Mouse (Mus musculus) kidney, adult 9 months (tissue): Measurements from ENCODE around the gene Sfxn2.

Experiments used
- DNase-seq: peaks from one replicate; pipeline ENCODE4 v3.0.0; 2022

Gene Sfxn2

DNA sequence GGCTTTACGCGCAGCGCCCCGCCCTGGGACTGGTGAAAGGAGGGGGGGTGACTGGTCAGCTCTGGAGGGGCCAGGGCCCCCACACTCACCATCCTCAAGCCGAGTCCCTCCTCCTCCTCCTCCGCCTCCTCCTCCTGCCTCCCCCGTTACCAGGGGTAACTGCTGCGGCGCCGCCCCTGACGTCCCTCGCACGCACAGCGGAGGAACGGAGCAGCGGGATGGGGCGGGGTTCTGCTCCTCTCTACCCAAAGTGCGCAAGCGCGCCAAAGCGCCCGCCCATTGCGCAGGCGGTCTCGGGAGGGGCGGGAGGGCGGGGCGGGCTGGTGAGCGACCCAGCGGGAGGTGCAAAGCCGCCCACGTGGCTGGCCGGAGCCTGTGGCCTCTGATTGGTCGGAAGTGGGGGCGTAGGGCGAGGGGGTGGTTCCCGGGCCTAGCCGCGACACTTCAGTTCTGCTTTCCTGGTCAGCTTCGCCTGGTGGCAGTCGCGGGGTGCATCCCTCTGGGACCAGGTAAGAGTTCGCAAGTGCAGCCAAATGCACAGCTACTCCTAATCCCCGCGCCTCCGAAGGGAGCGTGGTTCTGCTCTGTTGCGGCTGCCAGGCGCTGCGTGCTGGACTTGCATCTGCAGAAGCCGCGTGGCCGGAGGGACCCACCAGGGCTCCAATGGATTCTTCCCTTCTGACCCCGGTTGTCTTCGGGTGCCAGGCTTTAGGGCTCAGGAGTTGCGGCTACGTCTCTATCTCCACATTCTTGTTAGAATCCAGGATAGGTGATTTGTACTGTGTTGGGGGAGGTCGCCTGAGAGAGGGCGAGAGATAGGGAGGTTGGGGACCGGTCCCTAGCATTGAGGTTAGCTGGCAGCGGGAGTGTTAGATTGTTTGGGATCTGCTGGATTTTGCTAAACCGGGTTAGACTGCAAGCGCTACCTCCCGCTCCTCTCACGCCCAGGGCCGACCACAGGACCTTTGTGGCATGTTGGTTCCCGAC, at the start of gene Sfxn2, which contains the start of gene Arl3:
TSS of gene Sfxn2 (plus strand) at position 415 of the 987 bp plus-strand sequence.
TSS of gene Arl3 (minus strand) at position 248 of the 987 bp plus-strand sequence.
- peak; percentile 97 for DNase-seq

DNA sequence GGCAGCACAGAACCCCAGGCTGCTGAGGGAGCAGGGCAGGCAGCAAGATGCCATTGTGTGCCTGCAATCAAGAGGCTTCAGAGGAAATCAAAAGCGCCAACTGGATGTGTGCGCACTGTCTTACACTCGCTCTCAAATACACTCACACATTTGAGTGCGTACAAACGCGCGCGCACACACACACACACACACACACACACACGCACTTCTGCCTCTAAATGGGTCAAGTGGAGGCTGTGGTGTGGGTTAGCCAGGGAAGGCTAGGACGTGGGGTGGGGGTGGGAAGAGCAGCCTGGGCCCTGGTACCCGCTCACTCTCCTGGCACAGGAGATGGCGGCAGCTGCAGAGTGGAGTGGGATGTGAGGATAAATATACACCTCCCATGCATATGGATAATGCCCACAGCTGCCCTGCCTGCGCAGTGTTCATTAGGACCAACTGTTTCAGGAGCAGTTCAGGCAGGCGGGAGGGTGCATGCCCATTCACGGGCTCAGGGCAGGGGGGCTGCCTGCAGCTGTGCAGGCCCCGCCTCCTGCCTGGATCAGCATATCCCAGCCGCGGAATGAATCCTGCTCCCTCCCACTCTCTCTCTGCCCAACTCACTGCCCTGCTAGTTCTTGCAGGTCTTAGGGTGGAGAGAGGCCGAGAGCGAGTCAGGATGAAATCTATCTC, 49.5 kb upstream of the Sfxn2 start:
- DNase-seq = no peak

DNA sequence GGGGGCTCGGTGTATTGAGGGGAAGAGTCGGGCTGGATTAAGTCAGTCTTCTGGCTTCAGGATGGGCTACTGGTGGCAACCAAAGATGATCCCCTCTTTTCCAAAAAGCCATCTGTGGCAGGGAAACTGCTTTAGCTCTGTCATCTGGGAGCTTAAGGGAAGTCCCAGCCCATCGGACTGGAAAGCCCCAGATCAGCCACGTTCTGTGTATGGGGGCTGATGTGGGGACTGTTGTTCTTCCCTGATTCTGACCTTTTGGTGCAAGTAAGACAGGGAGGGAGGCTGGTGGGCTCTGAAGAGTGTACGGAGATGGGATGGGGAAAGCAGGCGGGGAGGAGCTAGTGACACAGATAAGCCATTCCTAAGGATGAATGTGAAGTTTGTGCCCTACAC, 49.0 kb upstream of the Sfxn2 start:
- DNase-seq = no peak

- DNase-seq = peak; percentile 91
These were observed 48.4 kb upstream of the Sfxn2 start for GRCm38 (mm10) chr19:46524601-46525321.

DNA sequence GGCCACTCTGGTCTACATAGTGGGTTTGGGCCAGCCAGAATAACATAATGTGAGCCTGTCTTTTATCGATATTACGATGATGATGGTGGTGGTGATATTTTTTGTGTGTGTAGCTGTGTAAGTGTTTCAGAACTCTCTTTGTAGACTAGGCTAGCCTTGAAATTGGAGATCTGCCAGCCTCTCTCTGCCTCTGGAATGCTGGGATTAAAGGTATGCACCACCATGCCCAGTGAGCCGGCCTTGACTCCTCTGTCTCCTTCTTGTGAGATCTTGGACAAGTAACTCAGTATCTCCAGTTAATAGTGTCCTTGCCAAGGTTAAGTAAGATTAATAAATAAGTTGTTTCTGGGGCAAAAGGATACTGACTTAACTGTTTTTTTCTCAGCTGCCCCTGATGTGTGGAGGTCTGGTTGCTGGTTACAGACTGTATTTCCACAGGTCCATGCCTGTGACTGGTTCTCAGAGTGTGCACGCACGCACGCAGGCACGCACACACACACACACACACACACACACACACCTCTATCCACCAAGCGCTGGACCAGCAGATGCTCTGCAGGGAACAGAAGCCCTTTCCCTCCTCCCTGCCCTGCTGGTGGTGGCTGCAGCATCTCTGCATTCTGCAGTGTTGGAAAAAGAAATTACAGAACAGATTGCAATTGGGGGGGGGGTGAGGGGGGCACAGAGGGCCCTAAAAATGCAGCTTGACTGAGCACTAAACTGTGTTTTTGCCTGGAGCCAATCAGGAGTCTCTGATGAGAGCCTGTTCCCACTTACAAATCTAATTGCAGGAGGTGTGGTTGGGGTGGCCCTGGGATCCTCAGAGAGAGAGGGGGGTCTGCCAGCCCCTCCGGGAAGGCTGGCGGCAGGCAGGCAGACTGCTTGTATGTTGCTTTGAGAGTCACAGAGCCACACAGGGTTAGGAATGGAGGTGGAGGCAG, 47.2 kb upstream of the Sfxn2 start:
- DNase-seq = no peak

DNA sequence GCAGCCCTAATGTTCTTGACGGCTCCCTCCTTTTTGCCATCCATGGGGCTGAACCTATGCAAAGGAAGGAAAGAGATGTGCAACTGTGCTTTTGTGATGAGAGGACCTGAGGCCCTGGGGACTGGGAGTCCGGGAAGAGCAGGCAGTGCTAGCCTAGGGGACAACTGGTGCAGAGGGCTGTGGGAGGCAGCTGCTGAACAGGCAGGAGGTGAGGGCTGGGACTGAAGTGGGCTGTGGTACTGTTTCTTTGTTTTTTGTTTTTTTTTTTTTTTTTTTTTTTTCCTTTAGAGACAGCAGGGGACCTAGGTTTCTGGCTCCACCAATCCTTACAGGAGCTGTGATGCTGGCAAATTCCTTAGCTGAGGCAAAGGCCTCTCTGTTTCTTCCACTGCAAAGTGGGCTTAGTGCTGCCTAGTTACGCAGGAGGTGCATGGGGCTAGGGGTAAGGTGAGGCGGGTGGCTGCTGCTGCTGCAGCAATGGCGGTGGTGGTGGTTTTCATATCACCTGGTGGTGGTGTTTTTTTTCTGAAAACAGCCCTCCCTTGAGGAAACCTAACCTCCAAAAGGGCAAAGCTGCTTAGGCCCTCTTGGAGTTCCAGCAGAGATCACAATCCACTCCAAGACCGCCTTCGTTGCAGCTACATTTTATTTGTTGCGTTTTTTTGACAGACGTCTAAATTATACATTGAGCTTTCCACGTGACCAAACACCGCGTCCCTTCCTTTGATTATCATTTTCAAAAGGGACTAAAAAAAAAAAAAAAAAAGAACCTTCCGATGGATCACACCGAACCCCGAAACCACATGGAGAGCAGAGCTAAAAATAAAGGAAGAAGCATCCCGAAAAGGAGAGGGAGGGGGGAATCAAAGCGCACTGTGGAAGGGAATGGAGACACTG, 45.3 kb upstream of the Sfxn2 start:
- no peak for DNase-seq

DNA sequence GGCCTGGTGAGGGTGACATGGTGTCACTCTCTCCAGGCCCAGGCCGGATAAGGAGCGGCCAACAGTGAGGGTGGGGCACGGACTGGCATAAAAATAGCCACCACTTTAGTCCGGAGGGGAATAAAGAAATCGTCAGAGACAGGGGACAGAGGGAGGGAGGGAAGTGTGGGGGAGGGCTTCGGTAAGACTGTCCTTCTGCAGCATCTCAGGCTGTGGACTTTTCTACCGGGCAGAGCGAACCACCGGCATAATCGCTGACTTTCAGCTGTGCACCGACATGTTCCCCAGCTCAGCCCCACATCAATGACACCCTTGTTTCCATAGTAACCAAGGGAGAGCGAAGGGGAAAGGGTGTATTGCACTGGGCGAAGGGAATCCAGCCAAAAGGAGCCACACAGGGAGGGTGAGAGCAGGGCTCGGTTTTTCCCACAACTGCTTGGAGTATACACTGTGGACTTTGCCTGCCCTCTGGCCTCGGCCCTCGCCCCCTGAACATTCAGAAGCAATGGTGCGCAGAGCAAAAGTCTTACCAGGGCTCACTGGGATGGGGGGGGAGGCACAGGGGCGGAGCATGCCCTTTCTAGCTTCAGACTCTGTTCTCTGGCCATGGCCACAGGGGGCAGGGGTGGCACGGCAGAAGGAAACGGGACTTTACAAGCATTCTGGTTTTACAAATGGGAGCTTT, 44.5 kb upstream of the Sfxn2 start:
- DNase-seq = peak; percentile 97

GRCm38 (mm10) chr19:46529601-46530448, 43.3 kb upstream of the Sfxn2 start:
- no peak for DNase-seq

- no peak for DNase-seq
These were observed 42.6 kb upstream of the Sfxn2 start for GRCm38 (mm10) chr19:46530449-46530990.

DNA sequence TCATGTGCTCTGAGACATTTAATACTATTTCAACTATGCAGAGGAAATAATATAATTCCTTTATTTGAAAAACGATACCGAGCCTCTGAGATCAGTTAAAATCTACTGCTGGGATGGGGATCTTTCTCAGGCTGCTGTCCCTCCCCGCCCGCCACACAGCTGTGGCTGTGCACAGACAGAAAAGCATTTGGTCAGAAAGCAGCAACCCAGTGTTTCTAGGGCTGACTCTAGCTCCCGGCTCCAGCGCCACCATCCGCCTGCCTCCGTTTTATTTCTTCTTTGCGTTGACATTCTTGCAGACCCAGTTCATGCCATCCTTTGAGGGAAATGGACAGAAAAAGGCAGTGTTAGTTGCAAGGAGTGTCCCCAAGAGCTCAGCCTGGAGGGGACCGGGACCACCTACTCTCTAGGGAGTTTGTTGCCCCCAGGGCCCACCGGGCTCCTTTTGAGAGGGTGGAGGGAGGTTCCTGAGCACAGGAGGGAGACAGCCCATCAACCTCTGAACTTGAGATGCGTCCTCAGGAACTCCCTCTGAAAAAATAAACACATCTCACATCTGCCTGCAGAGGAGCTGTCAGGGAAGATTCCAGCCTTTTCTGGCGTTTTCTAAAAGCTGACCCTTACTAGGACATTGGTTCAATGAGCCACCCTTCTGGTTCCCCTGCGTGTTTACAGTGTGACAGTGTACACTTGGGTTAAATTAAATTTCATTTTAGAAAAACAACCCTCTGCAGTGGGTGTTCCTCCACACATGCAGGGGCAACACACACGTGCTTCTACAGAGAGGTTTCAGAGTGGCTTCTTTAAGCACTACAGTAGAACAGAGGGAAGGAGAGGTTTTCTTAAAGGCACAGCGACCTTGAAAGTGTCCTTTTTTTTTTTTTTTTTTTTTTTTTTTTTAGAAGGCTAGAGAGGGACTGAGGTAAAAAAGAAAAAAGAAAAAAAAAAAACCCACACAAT, 41.8 kb upstream of the Sfxn2 start:
- DNase-seq = no peak

DNA sequence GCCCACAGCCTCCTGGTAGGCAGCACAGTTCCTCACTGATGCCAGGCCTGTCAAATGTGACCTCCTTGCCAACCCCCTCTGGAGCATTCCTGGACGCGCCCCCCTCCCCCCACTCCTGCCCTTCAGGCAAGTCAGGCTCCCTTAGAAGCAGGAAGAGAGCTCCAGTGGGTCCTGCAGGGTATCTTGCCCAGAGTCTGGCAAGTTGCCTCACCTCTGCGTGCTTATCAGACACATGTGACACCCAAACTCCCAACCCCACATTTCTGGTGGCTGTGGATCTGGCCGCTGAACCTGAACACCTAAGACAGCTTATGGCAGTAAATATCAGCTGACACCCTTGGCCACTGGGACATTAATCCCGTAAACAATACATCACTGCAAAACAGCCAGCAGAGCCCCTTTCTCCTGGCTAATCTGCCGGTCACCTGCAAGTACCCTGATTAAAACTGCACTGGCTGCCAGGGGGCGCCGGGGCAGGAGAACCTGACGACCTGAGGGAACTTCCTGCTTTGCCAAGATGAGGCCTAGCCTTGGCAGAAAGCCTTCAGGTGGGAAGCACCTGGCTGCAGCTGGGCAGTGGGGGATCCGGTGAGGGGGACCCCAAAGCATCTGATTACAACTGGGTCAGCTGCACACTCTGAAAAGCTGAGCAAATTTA, 41.0 kb upstream of the Sfxn2 start:
- DNase-seq = peak; percentile 64

DNA sequence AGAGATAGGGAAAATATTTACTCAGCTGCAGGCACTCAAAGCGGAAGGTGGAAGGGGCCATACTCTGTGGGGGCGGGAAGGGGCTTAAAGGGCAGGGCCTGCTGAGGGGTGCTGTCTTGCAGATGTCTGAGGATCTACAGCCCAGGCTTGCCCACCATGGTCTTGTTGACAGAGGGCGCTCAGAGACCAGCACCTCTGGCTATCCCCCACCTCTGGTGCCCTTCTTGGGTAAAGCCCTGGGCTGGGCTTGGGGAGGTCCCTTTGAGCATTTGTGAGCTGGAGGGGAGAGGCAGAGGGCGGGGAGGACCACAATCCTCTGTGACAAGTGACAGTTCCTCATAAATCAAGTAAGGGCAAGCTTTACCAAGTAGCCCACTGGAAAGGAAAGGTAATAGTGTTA, 40.1 kb upstream of the Sfxn2 start:
- DNase-seq = no peak

- DNase-seq = no peak
These were observed 39.6 kb upstream of the Sfxn2 start for GRCm38 (mm10) chr19:46533525-46533924.

DNA sequence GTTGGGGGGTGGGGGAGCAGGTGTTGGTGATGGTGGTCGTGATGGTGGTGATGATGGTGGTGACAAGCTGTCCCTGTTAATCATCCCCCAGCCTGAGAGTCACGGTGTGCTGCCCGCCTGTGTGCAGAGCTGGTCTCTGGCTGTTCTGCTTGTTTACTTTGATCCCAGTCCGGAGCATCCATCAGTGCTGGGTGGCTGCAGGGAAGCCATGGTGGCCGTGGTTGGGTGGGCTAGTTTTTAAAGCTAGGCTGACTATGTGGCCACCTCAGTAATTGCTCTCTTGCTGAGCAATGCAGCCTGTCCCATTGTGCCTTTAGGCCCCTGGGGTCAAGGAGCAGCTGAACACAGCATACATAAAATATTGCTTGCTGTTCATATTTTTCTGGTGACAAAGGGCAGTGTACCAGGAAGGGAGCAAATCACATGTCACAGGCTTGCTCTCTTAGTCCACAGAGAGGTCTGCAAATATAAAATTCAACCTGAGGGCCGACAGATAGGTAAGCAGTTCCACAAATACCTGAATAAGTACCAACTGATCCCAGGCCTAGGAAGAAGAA, 38.5 kb upstream of the Sfxn2 start:
- no peak for DNase-seq

- no peak for DNase-seq
These were observed 35.8 kb upstream of the Sfxn2 start for GRCm38 (mm10) chr19:46537357-46537756.

- no peak for DNase-seq
These were observed 35.0 kb upstream of the Sfxn2 start for GRCm38 (mm10) chr19:46538213-46538612.

DNA sequence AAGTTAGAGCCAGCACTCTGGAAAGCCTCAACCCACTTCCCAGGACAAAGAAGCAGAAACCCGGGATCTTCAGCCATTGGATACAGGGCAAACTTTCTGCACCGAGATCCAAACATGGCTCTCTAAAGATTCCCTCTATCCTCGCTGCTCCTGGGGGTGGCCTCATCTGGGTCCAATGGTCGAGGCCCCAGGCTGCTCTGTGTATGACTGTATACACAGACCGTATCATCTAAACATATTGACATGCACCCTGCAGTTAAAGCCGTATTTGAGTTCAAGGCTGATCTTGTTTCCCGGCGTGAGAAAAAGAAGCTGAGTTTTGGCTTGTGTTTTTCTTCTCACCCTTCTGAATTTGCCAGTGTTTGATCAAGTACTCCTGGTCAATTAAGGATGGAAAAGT, 30.4 kb upstream of the Sfxn2 start:
- no peak for DNase-seq
